Mouse (Mus musculus) ES-E14 (cell line): ENCODE measurements around the gene Jup. TPM values are rescaled to one million over a fixed set of nuclear protein-coding genes. Genes with fewer than 3 reads are reported as not detected.
A peak's percentile ranks its signal among the peaks of the same experiment; 100 is the strongest.

Experiments used
- DNase-seq: peaks from one replicate; pipeline ENCODE4 v3.0.0-alpha.2; 2013; ENCODE audit warnings: low read depth, low spot score
- H3K27ac ChIP-seq: 2 replicates; pipeline ENCODE4 v1.5.1; 2012; ENCODE audit warnings: low read depth, mild to moderate bottlenecking, low read length, moderate library complexity, mixed read lengths; ENCODE audit not compliant: poor library complexity, insufficient read depth, severe bottlenecking
- H3K36me3 ChIP-seq: 2 replicates; pipeline ENCODE4 v1.6.1; 2012; ENCODE audit warnings: mild to moderate bottlenecking, low read length, moderate library complexity, mixed read lengths; ENCODE audit not compliant: control insufficient read depth, poor library complexity, insufficient read depth, severe bottlenecking
- H3K4me1 ChIP-seq, 2 experiments: fragments of 150-350 bp in 1 of 2; sonication (generic) in 1 of 2; 2 replicates each; pipeline ENCODE4 v1.6.1; 2012; ENCODE audit warnings: low read length in 2 of 2, mild to moderate bottlenecking in 1 of 2, mixed read lengths in 1 of 2; ENCODE audit not compliant: control insufficient read depth in 2 of 2, insufficient read depth in 2 of 2, poor library complexity in 1 of 2
- H3K4me3 ChIP-seq, 2 experiments: fragments of 150-350 bp in 1 of 2; sonication (generic) in 1 of 2; 2 replicates each; pipeline ENCODE4 v1.5.1; 2012; ENCODE audit warnings: low read length in 2 of 2, low read depth in 1 of 2, mild to moderate bottlenecking in 1 of 2, mixed read lengths in 1 of 2; ENCODE audit not compliant: insufficient read depth in 1 of 2, poor library complexity in 1 of 2, severe bottlenecking in 1 of 2
- H3K9ac ChIP-seq: 2 replicates; pipeline ENCODE4 v1.6.1; 2012; ENCODE audit warnings: low read depth, mild to moderate bottlenecking, low read length, mixed read lengths; ENCODE audit not compliant: poor library complexity, insufficient read depth, severe bottlenecking
- H3K9me3 ChIP-seq: fragments of 150-350 bp; sonication (generic); 2 replicates; pipeline ENCODE4 v1.6.1; 2012; ENCODE audit warnings: low read depth, mild to moderate bottlenecking, low read length; ENCODE audit not compliant: control insufficient read depth, insufficient read depth
- CHD2 ChIP-seq: IDR thresholded peaks from 2 replicates; pipeline ENCODE4 v1.6.1; 2014; ENCODE audit warnings: mild to moderate bottlenecking, low read depth, low read length, inconsistent platforms
- HCFC1 ChIP-seq: IDR thresholded peaks from 2 replicates; pipeline ENCODE4 v1.6.1; 2012; ENCODE audit warnings: low read length, inconsistent platforms, borderline replicate concordance; ENCODE audit not compliant: insufficient read depth
- MAFK ChIP-seq: IDR thresholded peaks from 2 replicates; pipeline ENCODE4 v1.6.1; 2014; ENCODE audit warnings: mild to moderate bottlenecking, low read depth, low read length, inconsistent platforms; ENCODE audit not compliant: insufficient read depth
- ZC3H11A ChIP-seq: IDR thresholded peaks from 2 replicates; pipeline ENCODE4 v1.6.1; 2012; ENCODE audit warnings: low read depth, mild to moderate bottlenecking, inconsistent platforms, low read length, borderline replicate concordance
- ZNF384 ChIP-seq: IDR thresholded peaks from 2 replicates; pipeline ENCODE4 v1.6.1; 2012; ENCODE audit warnings: low read depth, low read length, inconsistent platforms
- in situ Hi-C, 2 experiments: fragments of 600-800 bp; cut with MboI; formaldehyde crosslinking; loops; one replicate each; pipeline ENCODE4 v1.15.1; 2025; ENCODE audit warnings: low sequenced_read_pairs in 2 of 2, inconsistent platforms in 1 of 2; ENCODE audit not compliant: unreplicated experiment in 2 of 2
- total RNA-seq: library from RNA; depleted of rRNA; stranded (reverse); fragments of 300-350 nt; gene quantifications from 2 replicates; pipeline ENCODE4 v1.2.3, GENCODE M21; 2012

Gene Jup
- total RNA-seq, 1 experiment: 101 TPM

- TF ChIP-seq HCFC1: no peak
- TF ChIP-seq ZC3H11A: no peak
- no peak for TF ChIP-seq ZNF384
- no peak for TF ChIP-seq MAFK
- no peak for TF ChIP-seq CHD2
- Histone ChIP-seq H3K4me3 (peak overlapping the region in 1 of 2 experiments; percentile 9; a peak in 1 of 4 replicates), H3K9ac (peak overlapping the region; percentile 35; the same call in 1 of the 2 replicates), H3K36me3 (no peaks in the 10 kb centered on the region), H3K9me3 (no peaks in the 10 kb centered on the region), H3K27ac (peak overlapping the region; percentile 62; the same call in 1 of the 2 replicates), H3K4me1 (peaks cover 22 to 57% of the 10 kb centered on the region in 2 experiments)
- DNase-seq: no peak
- in situ Hi-C loops: no loop called here
These were observed 6.3 kb downstream of the Jup start for GRCm38 (mm10) chr11:100391081-100391883.

DNA sequence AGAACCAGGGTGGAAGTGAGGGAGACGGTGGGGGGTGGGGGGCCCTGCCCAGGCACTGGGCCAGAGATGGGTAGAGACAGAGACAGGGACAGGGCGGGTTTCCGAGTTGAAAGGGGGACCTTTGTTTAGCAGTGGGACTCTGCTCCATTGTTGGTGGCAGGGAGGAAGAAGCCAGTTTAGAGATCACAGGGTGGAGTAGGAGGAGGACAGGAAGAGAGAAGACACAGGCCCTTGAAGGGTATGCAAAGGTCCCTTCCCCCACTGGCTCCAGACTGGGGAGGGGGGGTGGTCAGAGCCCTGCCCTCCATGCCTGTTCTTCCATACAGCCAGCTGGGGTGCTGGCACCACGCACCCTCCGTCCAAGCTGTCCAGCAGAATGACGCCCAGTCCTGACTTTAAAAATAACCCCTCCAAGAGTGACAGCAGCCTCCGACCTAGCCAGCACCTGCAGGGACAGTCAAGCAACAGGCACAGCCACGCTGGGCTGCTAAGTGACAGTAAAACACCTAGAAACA lies 7.6 kb downstream of the Jup start:
- H3K27ac ChIP-seq: peak overlapping the region; percentile 62
- in situ Hi-C loops: no loop called here
- TF ChIP-seq MAFK (no peak), ZC3H11A (no peak), ZNF384 (no peak), HCFC1 (no peak), CHD2 (no peak)
- peak overlapping the region in 1 of 2 experiments; percentile 3; a peak in 2 of 4 replicates for H3K4me3 ChIP-seq
- peaks cover 25 to 67% of the 10 kb centered on the region in 2 experiments for H3K4me1 ChIP-seq
- no peak for DNase-seq
- no peaks in the 10 kb centered on the region for H3K9me3 ChIP-seq
- peak overlapping the region; percentile 6; the same call in 1 of the 2 replicates for H3K9ac ChIP-seq
- peaks cover 6% of the 10 kb centered on the region for H3K36me3 ChIP-seq

GRCm38 (mm10) chr11:100388588-100388987 lies 9.0 kb downstream of the Jup start:
- Histone ChIP-seq H3K27ac (peak overlapping the region; percentile 92), H3K9ac (peak overlapping the region; percentile 51), H3K9me3 (no peaks in the 10 kb centered on the region), H3K36me3 (peaks cover 14% of the 10 kb centered on the region), H3K4me1 (peaks cover 24 to 58% of the 10 kb centered on the region in 2 experiments), H3K4me3 (peak overlapping the region in 1 of 2 experiments; percentile 28; a peak in 2 of 4 replicates)
- in situ Hi-C loops: no loop called here
- no peak for DNase-seq
- TF ChIP-seq HCFC1: no peak
- TF ChIP-seq MAFK: no peak
- no peak for TF ChIP-seq ZC3H11A
- no peak for TF ChIP-seq ZNF384

DNA sequence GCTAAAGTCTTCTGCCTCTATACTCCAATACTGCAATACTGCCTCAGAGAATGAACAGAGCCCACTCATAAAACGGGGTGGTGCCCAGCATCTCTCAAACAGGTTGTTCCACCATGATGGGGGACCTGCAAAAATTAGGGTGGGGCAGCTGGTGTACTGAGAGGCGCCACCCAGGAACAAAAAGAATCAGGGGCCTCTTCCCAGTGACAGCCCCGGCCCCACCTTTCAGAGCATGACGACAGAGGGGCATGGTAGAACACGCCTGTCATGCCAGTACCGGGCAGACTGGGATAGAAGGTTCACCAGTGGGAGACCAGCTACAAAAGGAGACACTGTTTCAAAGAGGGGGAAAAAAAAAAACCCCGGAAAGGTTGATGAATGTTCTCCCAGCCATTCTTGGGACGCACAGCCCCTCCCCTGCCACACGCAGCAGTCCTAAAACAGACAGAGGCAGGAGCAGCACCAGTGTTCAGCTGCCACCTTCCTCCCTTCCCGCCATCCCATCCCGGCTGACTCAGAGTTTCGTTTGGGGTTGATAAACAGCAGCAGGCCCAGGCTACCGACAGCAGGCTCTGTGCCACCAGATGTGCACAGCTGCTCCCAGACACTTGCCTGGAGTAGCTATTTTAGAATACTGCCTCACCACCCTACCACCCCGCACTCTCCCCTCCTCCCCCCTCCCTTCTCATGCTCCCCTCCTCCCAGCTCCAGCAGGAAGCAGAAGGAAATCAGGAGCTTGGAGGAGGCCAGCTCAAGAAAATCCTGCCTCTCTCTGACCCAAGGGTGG lies 9.8 kb downstream of the Jup start:
- no peak for TF ChIP-seq MAFK
- no peak for TF ChIP-seq CHD2
- no peak for TF ChIP-seq ZC3H11A
- TF ChIP-seq ZNF384: no peak
- TF ChIP-seq HCFC1: no peak
- Histone ChIP-seq H3K36me3 (peaks cover 22% of the 10 kb centered on the region), H3K9ac (peak overlapping the region; percentile 51; the same call in 1 of the 2 replicates), H3K9me3 (no peaks in the 10 kb centered on the region), H3K4me1 (peaks cover 24 to 62% of the 10 kb centered on the region in 2 experiments), H3K27ac (peak overlapping the region; percentile 92), H3K4me3 (peak overlapping the region; percentile 1 to 24; a peak in 2 of 4 replicates)
- DNase-seq: no peak
- in situ Hi-C loops: no loop called here
